ENCODE assay signal across 15 mouse cellular contexts in the genomic region with DNA sequence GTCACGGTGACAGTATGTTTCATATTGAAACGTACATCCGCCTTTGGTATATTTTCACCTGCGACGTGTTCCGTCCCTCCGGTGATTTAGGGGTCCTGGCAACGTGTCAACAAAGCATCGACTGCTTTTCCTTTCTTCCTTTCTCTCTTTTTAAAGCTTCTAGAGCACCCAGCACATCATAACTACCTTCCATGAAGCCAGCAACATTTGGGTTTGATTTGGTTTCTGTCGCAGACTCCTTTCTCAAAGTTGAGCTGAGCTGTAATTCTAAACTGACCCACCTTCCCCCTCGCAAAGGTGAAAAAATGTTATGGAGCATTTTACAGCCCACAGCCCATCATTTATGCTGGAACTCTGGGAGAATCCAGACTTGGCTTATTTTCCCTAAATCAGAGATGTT.
"Had no signal": no experiment of that assay in that cellular context is flagged by ENCODE, and none has a peak within 500 bp of the region (broad histone marks: within the 10 kb centered on the region; RNA-seq: fewer than 3 reads in every experiment).

No protein-coding gene starts in this region.

- H3K27ac ChIP-seq: liver, embryonic 13.5 days; lung, embryonic 15.5 days; midbrain, embryonic 12.5 days; neural tube, embryonic 13.5 days had no signal

- H3K4me1 ChIP-seq: liver, embryonic 13.5 days had no signal

- H3K4me3 ChIP-seq: liver, embryonic 13.5 days; midbrain, embryonic 12.5 days; neural tube, embryonic 13.5 days had no signal

- H3K9ac ChIP-seq: liver, embryonic 13.5 days; liver, postnatal 0 days; lung, embryonic 15.5 days; midbrain, embryonic 12.5 days; neural tube, embryonic 13.5 days had no signal

- H3K36me3 ChIP-seq: liver, embryonic 13.5 days; lung, embryonic 15.5 days; midbrain, embryonic 12.5 days; neural tube, embryonic 13.5 days had no signal

- DNase-seq: kidney, adult 8-10 months; kidney, postnatal 10 days; kidney, postnatal 4 days; liver; liver, embryonic 13.5 days; liver, postnatal 0 days; retina, postnatal 1 day; right cerebral cortex, postnatal 4 days; spleen, adult 18-20 months; thymus, adult 18-20 months; thymus, postnatal 14 days had no signal

- H3K4me2 ChIP-seq: liver, embryonic 13.5 days; midbrain, embryonic 12.5 days had no signal

- H3K27me3 ChIP-seq: liver, embryonic 13.5 days had no signal

- ATAC-seq: liver, postnatal 0 days; midbrain, embryonic 16.5 days had no signal

- H3K9me3 ChIP-seq: liver, embryonic 13.5 days; lung, embryonic 15.5 days; midbrain, embryonic 12.5 days; neural tube, embryonic 13.5 days had no signal
